Mouse (Mus musculus) neural tube, embryonic 15.5 days (tissue): Measurements from ENCODE around the gene Grm1. TPM values are rescaled to one million over a fixed set of nuclear protein-coding genes. Genes with fewer than 3 reads are reported as not detected.

ENCODE experiments used
- ATAC-seq: fragments of 200-750 bp; cut with Nextera tagmentation; 2 replicates; pipeline ENCODE4 v1.8.0; 2017; ENCODE audit warnings: mild to moderate bottlenecking, moderate TSS enrichment, moderate library complexity; ENCODE audit not compliant: low FRiP score
- H3K27ac ChIP-seq: fragments of 300-500 bp; sonication (generic); replicated peaks from 2 replicates; pipeline ENCODE4 v1.5.1; 2015; ENCODE audit warnings: mild to moderate bottlenecking, inconsistent platforms
- H3K27me3 ChIP-seq: fragments of 300-500 bp; sonication (generic); replicated peaks from 2 replicates; pipeline ENCODE4 v1.6.1; 2015; ENCODE audit warnings: inconsistent platforms
- H3K36me3 ChIP-seq: fragments of 300-500 bp; sonication (generic); 2 replicates; pipeline ENCODE4 v1.6.1; 2015; ENCODE audit warnings: inconsistent platforms
- H3K4me1 ChIP-seq: fragments of 300-500 bp; sonication (generic); 2 replicates; pipeline ENCODE4 v1.6.1; 2015; ENCODE audit warnings: inconsistent platforms
- H3K4me2 ChIP-seq: fragments of 300-500 bp; sonication (generic); 2 replicates; pipeline ENCODE4 v1.6.1; 2015; ENCODE audit warnings: inconsistent platforms, mild to moderate bottlenecking, moderate library complexity
- H3K4me3 ChIP-seq: fragments of 300-500 bp; sonication (generic); replicated peaks from 2 replicates; pipeline ENCODE4 v1.5.1; 2015; ENCODE audit warnings: mild to moderate bottlenecking, inconsistent platforms
- H3K9ac ChIP-seq: fragments of 300-500 bp; sonication (generic); replicated peaks from 2 replicates; pipeline ENCODE4 v1.6.1; 2015; ENCODE audit warnings: mild to moderate bottlenecking, inconsistent platforms
- H3K9me3 ChIP-seq: fragments of 300-500 bp; sonication (generic); replicated peaks from 2 replicates; pipeline ENCODE4 v1.6.1; 2016; ENCODE audit warnings: inconsistent platforms
- WGBS: fragments of 180-500 bp; shearing (Covaris S2); methylation state at CpG from one replicate; pipeline ENCODE4 v1.1.7; 2015; ENCODE audit warnings: mixed read lengths; 5-methylcytosine and 5-hydroxymethylcytosine counted together
- polyA plus RNA-seq: library from polyadenylated mRNA; unstranded; fragments of >200 nt; fragmentation: Nextera tagmentation; extraction: Ambion mirVana; gene quantifications from 2 replicates; pipeline ENCODE4 v1.2.1, GENCODE M21; 2015

The Grm1 gene
- polyA plus RNA-seq, 1 experiment from 2014 or later = 7.3 TPM

DNA sequence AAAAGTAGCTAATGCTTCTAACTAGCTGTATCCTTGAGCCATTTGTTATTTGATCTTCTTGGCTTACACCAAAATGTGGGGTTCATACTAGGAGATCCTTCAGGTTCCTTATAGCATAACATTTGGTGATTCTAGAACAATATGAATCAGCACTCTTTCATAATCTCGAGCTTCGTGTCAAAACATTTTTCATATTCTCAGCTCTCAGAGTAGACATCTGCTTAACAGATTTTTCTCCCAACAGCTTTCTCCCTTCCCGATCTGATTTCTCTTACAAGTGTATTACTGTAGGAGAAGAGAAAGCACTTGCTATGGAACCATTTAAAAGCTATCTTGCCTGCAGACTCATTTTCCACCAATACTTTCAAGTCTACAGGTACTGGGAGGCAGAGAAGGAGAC, 133.0 kb downstream of the Grm1 start:
- Histone ChIP-seq H3K9ac (no peak overlapping the region), H3K27ac (no peak overlapping the region), H3K4me2 (no peak overlapping the region), H3K36me3 (no peaks in the 10 kb centered on the region), H3K9me3 (no peaks in the 10 kb centered on the region), H3K4me3 (no peak overlapping the region), H3K27me3 (no peaks in the 10 kb centered on the region), H3K4me1 (no peaks in the 10 kb centered on the region)
- no peak for ATAC-seq
- WGBS = 88% methylated on average over 3 of the region's 3 CpGs

DNA sequence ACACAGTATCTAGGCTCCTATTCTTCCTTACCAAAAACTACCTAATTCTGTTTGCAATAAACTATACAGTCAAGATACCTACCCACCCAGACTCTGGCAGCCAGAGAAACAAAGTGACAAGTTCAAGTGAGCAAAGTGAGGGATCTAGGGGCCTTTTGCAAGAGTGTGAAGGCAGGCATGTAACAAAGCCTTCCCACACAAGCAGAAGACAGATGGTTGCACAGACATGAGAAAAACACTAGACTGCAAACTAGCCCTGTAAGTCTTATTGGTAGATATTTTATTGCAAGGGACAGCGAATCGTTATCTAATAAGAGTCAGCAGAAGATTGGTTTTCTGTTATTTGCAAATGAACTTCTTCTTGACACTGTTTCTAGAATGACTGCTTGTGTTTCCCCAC, 134.6 kb downstream of the Grm1 start:
- Histone ChIP-seq H3K4me2 (no peak overlapping the region), H3K4me1 (no peaks in the 10 kb centered on the region), H3K4me3 (no peak overlapping the region), H3K9me3 (no peaks in the 10 kb centered on the region), H3K27ac (no peak overlapping the region), H3K27me3 (no peaks in the 10 kb centered on the region), H3K36me3 (no peaks in the 10 kb centered on the region), H3K9ac (no peak overlapping the region)
- ATAC-seq = no peak
- WGBS = 98% methylated on average over 2 of the region's 2 CpGs

DNA sequence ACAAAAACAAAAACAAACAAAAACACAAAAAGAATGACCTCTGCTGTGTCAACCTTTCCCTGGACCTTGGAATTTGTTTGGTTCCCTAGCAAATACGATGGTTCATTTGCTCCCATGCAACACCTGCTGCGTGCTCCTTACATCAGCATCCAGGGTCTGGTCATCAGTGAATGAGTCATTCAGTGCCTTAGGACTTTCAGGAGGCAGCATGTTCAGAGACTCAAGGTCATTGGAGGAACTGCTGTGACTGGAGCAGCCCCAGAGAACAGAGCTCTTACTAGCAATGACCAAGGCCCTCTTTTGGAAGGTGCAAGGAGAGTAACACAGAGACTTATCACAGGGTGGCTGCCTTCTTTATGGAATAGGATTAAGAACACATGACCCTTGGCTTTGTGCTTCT, 138.2 kb downstream of the Grm1 start:
- no peaks in the 10 kb centered on the region for H3K36me3 ChIP-seq
- no peaks in the 10 kb centered on the region for H3K4me1 ChIP-seq
- 88% methylated on average over 2 of the region's 2 CpGs for WGBS
- no peak overlapping the region for H3K9ac ChIP-seq
- H3K9me3 ChIP-seq = no peaks in the 10 kb centered on the region
- no peak overlapping the region for H3K4me2 ChIP-seq
- H3K4me3 ChIP-seq = no peak overlapping the region
- no peaks in the 10 kb centered on the region for H3K27me3 ChIP-seq
- no peak overlapping the region for H3K27ac ChIP-seq
- ATAC-seq = no peak

DNA sequence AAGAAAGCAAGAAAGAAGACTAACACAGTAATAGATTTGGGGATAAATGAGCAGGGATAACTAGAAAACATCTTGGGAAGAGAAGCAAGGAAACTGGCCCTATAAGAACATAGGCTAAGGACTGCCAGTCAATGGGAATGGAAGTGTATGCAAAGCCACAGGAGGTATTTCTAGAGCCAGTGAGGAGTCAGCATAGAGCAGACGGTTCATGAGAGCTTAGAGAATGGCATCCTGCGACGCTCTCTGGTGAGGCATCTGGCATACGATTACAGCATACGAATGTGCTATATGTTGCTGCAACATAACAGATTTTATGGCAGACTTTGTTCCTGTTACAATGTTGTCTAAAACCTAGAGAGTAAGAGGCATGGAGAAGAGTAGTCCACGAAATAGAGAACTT, 139.9 kb downstream of the Grm1 start:
- no peak for ATAC-seq
- H3K9ac ChIP-seq = no peak overlapping the region
- H3K36me3 ChIP-seq = no peaks in the 10 kb centered on the region
- H3K27ac ChIP-seq = no peak overlapping the region
- no peak overlapping the region for H3K4me2 ChIP-seq
- no peaks in the 10 kb centered on the region for H3K9me3 ChIP-seq
- no peaks in the 10 kb centered on the region for H3K27me3 ChIP-seq
- no peaks in the 10 kb centered on the region for H3K4me1 ChIP-seq
- no peak overlapping the region for H3K4me3 ChIP-seq
- 79% methylated on average over 6 of the region's 6 CpGs for WGBS

DNA sequence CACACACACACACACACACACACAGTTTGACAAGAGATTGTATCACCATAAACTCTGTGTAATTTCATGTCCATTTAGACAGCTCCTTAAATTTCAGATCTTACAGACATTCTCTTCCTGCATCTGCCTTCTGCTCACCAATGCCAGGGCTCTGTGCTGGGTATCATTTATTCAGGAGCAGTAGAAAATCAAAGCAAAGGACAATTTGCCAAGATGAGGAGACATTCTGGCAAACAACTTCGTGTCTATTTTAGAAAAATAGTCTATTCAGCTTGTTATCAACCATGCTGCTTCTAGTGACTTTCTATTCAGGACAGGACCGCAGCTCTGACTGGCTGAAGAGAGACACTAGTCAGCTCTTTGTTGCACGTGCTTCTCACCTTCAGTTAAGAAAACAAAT, 146.3 kb downstream of the Grm1 start:
- no peaks in the 10 kb centered on the region for H3K9me3 ChIP-seq
- H3K36me3 ChIP-seq = no peaks in the 10 kb centered on the region
- 73% methylated on average over 3 of the region's 3 CpGs for WGBS
- no peak overlapping the region for H3K4me3 ChIP-seq
- H3K4me1 ChIP-seq = no peaks in the 10 kb centered on the region
- H3K27ac ChIP-seq = no peak overlapping the region
- H3K9ac ChIP-seq = no peak overlapping the region
- H3K4me2 ChIP-seq = no peak overlapping the region
- ATAC-seq = no peak
- no peaks in the 10 kb centered on the region for H3K27me3 ChIP-seq

DNA sequence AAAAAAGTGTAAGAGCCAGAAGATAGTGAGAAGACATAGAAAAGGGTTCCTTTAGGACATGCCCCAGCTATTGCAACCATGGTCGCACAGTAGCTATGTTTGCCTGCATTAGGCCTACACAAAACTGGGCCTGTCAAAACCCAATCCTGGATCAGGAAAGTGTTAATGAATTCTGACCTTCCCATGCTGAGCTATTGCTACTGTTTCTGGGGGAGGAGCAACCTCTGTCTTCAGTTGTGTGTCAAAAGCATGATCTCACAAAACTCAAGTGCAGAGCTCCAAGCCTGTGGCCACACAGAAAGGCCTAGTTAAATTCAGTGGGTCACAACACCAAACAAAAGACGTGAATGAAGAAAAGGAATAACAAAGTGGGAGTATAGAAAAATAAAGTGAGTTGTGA, 152.5 kb downstream of the Grm1 start:
- H3K4me3 ChIP-seq = no peak overlapping the region
- no peaks in the 10 kb centered on the region for H3K27me3 ChIP-seq
- H3K4me2 ChIP-seq = no peak overlapping the region
- H3K36me3 ChIP-seq = no peaks in the 10 kb centered on the region
- no peak overlapping the region for H3K9ac ChIP-seq
- no peak overlapping the region for H3K27ac ChIP-seq
- H3K9me3 ChIP-seq = no peaks in the 10 kb centered on the region
- 91% methylated on average over 2 of the region's 2 CpGs for WGBS
- H3K4me1 ChIP-seq = no peaks in the 10 kb centered on the region
- ATAC-seq = no peak

DNA sequence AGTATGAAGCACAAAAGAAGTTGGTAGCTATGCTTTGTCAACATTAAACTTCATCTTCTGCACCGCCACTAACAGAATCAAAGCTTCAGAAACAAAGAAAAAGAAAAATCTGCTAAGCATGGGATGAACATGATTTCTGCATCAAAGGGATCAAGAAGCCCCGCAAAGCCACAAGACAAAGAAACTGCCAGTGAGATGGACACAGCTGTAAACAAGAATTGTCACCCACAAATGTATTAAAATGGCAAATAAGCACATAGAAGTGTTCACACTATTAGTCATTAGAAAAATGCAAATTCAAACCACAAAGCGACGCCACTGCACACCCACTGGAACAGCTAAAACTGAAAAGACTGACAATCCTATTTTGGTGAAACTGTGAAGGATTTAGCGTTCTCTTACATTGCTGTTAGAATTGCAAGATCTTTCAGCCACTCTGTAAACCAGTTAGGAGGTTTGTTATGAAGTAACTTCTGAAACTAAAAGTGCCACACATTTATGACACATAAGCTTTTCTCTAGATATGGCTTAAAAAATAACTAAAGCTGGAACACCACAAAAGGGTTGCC, 153.3 kb downstream of the Grm1 start:
- WGBS = 89% methylated on average over 5 of the region's 5 CpGs
- Histone ChIP-seq H3K9ac (no peak overlapping the region), H3K36me3 (no peaks in the 10 kb centered on the region)

DNA sequence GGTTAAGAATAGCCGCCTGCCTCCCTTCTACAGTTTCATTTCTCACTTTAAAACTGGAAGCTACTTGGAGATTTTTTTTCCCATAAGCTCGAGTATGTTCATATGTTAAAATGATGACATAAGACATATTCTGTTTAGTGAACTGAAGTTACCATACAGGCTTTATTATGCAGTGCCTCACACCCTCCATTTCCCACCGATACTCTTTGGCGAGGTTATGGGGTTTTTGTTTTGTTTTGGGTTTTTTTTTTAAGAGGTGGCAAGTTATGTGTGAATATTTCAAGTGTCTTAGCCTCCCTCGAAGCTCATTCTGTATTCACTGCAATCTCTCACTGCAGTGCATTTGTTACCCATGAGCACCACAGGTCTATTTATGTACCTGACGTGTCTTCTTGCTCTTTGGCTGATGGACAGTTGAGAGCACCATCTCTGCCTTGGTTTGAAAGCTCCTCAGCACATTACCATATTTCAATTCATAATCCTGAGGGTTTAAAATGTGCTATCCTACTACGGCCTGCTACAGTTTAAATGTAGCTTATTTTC, 164.2 kb downstream of the Grm1 start:
- Histone ChIP-seq H3K36me3 (no peaks in the 10 kb centered on the region), H3K9me3 (no peaks in the 10 kb centered on the region), H3K27ac (no peak overlapping the region), H3K4me1 (no peaks in the 10 kb centered on the region), H3K4me3 (no peak overlapping the region), H3K9ac (no peak overlapping the region), H3K4me2 (no peak overlapping the region), H3K27me3 (no peaks in the 10 kb centered on the region)
- 85% methylated on average over 7 of the region's 7 CpGs for WGBS
- no peak for ATAC-seq

More for the DNA sequence above, 153.3 kb downstream of the Grm1 start:
- no peak for ATAC-seq
- H3K9me3 ChIP-seq = no peaks in the 10 kb centered on the region
- no peak overlapping the region for H3K4me3 ChIP-seq
- H3K27ac ChIP-seq = no peak overlapping the region
- no peaks in the 10 kb centered on the region for H3K27me3 ChIP-seq
- H3K4me1 ChIP-seq = no peaks in the 10 kb centered on the region
- no peak overlapping the region for H3K4me2 ChIP-seq

DNA sequence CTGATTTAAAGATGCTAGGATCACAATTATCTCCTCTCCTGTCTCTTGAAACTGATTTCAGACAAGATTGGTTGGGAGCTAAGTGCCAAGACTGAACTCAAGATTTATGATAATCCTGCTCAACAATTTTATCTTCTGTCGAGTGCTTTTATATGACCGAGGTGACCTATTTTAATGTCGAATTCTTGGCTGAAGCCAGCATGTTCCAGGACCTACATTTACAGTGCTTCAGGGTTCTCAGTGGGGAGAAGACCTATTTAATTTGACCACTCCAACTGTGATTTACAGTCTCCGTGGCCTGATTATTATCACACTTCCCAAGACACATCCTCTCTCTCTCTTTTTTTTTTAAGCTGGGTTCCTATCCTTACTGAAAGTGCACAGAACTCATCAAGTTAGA, 168.5 kb downstream of the Grm1 start:
- Histone ChIP-seq H3K9me3 (no peaks in the 10 kb centered on the region), H3K4me2 (no peak overlapping the region), H3K4me3 (no peak overlapping the region), H3K27me3 (no peaks in the 10 kb centered on the region), H3K36me3 (no peaks in the 10 kb centered on the region), H3K4me1 (no peaks in the 10 kb centered on the region), H3K27ac (no peak overlapping the region), H3K9ac (no peak overlapping the region)
- 84% methylated on average over 4 of the region's 4 CpGs for WGBS
- no peak for ATAC-seq

DNA sequence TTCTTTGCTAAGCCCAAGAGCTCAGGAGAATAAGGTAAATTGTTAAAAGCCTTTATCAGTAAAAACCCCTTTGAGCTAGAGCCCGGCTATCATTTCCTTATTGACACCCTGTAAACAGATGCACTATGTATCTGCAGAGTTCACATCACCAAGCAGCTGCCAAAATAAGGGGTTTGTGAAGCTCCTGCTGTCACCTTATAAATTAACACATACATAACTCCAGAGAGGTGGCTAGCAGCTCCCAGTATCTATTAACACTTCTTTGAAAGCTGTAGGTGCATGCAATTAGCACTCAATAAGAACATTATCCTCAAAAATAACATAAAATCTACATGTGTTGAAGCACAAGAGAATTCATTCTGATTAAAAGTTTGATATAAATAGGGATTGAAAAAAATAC, 191.9 kb downstream of the Grm1 start:
- Histone ChIP-seq H3K9me3 (no peaks in the 10 kb centered on the region), H3K9ac (no peak overlapping the region), H3K27me3 (no peaks in the 10 kb centered on the region), H3K36me3 (no peaks in the 10 kb centered on the region), H3K4me1 (no peaks in the 10 kb centered on the region), H3K4me2 (no peak overlapping the region), H3K4me3 (no peak overlapping the region), H3K27ac (no peak overlapping the region)
- ATAC-seq = no peak
- 91% methylated on average over 1 of the region's 1 CpGs for WGBS

DNA sequence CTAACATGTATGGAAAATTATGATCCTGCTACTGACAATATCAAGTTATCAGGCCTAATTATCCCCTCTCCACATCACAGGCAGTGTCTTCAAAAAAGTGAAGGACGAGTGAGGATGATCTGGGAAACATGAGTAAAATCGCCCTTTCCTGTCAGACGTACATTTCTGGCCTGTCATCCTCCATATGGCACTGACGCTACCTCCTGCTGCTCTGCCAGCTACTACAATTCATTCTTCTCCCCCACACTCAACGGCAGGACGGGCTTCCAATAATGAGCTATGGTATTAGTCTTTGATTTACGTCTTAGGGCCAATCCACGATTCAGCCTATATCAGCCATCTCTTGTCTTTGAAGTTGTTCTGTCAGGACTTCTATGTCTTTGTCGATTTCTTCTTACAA, 193.6 kb downstream of the Grm1 start:
- no peaks in the 10 kb centered on the region for H3K4me1 ChIP-seq
- no peaks in the 10 kb centered on the region for H3K9me3 ChIP-seq
- no peaks in the 10 kb centered on the region for H3K27me3 ChIP-seq
- H3K4me3 ChIP-seq = no peak overlapping the region
- H3K9ac ChIP-seq = no peak overlapping the region
- ATAC-seq = no peak
- WGBS = 72% methylated on average over 9 of the region's 9 CpGs
- no peak overlapping the region for H3K27ac ChIP-seq
- no peak overlapping the region for H3K4me2 ChIP-seq
- H3K36me3 ChIP-seq = no peaks in the 10 kb centered on the region

DNA sequence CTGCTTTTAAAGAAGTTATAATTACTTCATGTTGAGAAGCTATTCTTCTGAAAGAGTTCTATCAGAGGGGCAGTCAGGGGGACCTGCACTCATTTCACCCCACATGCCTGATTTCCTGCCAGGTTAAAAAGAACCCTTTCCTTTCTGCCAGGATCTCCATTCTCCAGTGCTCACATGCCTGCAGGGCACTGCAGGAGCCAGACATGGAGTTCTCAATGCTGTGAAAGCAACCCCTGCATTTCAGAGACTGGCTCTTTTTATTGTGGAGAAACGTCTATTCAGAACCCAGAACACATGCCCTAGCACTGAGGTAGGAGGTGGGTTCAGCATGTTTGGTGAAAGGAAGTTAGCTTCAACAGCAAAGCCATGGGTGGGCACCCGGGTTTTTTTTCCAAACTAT, 197.2 kb downstream of the Grm1 start:
- 29% methylated on average over 2 of the region's 2 CpGs for WGBS
- ATAC-seq = no peak

DNA sequence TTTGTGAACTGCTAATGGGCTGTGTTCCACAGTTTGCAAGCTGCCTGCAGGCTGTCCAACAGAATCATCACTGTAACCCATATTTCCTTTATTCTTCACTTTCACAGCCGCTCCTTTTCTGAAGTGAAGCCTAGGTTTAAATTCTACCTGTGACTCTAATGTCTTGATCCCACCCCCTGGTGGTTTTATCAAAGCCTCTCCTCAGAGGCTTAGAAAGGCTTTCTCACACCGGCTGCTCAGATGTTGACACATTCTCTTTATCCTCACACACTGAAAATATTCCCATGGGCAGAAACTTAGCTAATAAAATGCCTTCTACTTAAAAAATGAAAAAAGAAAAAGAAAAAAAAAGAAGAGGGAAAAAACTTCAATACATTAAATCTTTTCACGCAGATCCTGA, 210.0 kb downstream of the Grm1 start:
- Histone ChIP-seq H3K9ac (no peak overlapping the region), H3K4me1 (no peaks in the 10 kb centered on the region), H3K4me3 (no peak overlapping the region), H3K27me3 (no peaks in the 10 kb centered on the region), H3K9me3 (no peaks in the 10 kb centered on the region), H3K4me2 (no peak overlapping the region), H3K36me3 (no peaks in the 10 kb centered on the region), H3K27ac (no peak overlapping the region)
- 59% methylated on average over 3 of the region's 3 CpGs for WGBS
- ATAC-seq = no peak

More for the DNA sequence above, 197.2 kb downstream of the Grm1 start:
- Histone ChIP-seq H3K9me3 (no peaks in the 10 kb centered on the region), H3K36me3 (no peaks in the 10 kb centered on the region), H3K27ac (no peak overlapping the region), H3K4me2 (no peak overlapping the region), H3K27me3 (no peaks in the 10 kb centered on the region), H3K9ac (no peak overlapping the region), H3K4me3 (no peak overlapping the region), H3K4me1 (no peaks in the 10 kb centered on the region)
